Mouse (Mus musculus) midbrain, embryonic 16.5 days (tissue): ENCODE data around the gene Ccdc88c. TPM values are rescaled to one million over a fixed set of nuclear protein-coding genes. Genes with fewer than 3 reads are reported as not detected.

Source experiments
- ATAC-seq: fragments of 200-750 bp; cut with Nextera tagmentation; 2 replicates; pipeline ENCODE4 v1.8.0; 2017; ENCODE audit warnings: moderate TSS enrichment
- H3K27ac ChIP-seq: fragments of 300-500 bp; sonication (generic); 2 replicates; pipeline ENCODE4 v1.5.1; 2014; ENCODE audit warnings: mild to moderate bottlenecking, low read length, mixed read lengths
- H3K27me3 ChIP-seq: fragments of 300-500 bp; sonication (generic); 2 replicates; pipeline ENCODE4 v1.6.1; 2014; ENCODE audit warnings: low read depth, low read length, mixed read lengths; ENCODE audit not compliant: control insufficient read depth, insufficient read depth
- H3K36me3 ChIP-seq: fragments of 300-500 bp; sonication (generic); 2 replicates; pipeline ENCODE4 v1.6.1; 2014; ENCODE audit warnings: mild to moderate bottlenecking, low read length, moderate library complexity, mixed read lengths; ENCODE audit not compliant: control insufficient read depth, insufficient read depth
- H3K4me1 ChIP-seq: fragments of 300-500 bp; sonication (generic); 2 replicates; pipeline ENCODE4 v1.6.1; 2014; ENCODE audit warnings: mild to moderate bottlenecking, low read length, mixed read lengths; ENCODE audit not compliant: control insufficient read depth, insufficient read depth
- H3K4me2 ChIP-seq: fragments of 300-500 bp; sonication (generic); 2 replicates; pipeline ENCODE4 v1.6.1; 2014; ENCODE audit warnings: mild to moderate bottlenecking, low read length, mixed read lengths
- H3K4me3 ChIP-seq: fragments of 300-500 bp; sonication (generic); 2 replicates; pipeline ENCODE4 v1.5.1; 2014; ENCODE audit warnings: low read depth, mild to moderate bottlenecking, low read length, moderate library complexity, mixed read lengths
- H3K9ac ChIP-seq: fragments of 300-500 bp; sonication (generic); 2 replicates; pipeline ENCODE4 v1.6.1; 2014; ENCODE audit warnings: low read depth, low read length, mixed read lengths
- H3K9me3 ChIP-seq: fragments of 300-500 bp; sonication (generic); replicated peaks from 2 replicates; pipeline ENCODE4 v1.6.1; 2014; ENCODE audit warnings: mild to moderate bottlenecking, low read length, mixed read lengths; ENCODE audit not compliant: control insufficient read depth, poor library complexity, severe bottlenecking
- WGBS: fragments of 180-500 bp; shearing (Covaris S2); extraction: QIAGEN DNeasy Blood & Tissue Kit; methylation state at CpG from one replicate; pipeline ENCODE4 v1.1.7; 2014; 5-methylcytosine and 5-hydroxymethylcytosine counted together
- polyA plus RNA-seq: library from polyadenylated mRNA; unstranded; fragments of >200 nt; fragmentation: Nextera tagmentation; extraction: Ambion mirVana; gene quantifications from 2 replicates; pipeline ENCODE4 v1.2.1, GENCODE M21; 2015

The Ccdc88c gene
- polyA plus RNA-seq, 1 experiment from 2014 or later: 12.5 TPM

DNA sequence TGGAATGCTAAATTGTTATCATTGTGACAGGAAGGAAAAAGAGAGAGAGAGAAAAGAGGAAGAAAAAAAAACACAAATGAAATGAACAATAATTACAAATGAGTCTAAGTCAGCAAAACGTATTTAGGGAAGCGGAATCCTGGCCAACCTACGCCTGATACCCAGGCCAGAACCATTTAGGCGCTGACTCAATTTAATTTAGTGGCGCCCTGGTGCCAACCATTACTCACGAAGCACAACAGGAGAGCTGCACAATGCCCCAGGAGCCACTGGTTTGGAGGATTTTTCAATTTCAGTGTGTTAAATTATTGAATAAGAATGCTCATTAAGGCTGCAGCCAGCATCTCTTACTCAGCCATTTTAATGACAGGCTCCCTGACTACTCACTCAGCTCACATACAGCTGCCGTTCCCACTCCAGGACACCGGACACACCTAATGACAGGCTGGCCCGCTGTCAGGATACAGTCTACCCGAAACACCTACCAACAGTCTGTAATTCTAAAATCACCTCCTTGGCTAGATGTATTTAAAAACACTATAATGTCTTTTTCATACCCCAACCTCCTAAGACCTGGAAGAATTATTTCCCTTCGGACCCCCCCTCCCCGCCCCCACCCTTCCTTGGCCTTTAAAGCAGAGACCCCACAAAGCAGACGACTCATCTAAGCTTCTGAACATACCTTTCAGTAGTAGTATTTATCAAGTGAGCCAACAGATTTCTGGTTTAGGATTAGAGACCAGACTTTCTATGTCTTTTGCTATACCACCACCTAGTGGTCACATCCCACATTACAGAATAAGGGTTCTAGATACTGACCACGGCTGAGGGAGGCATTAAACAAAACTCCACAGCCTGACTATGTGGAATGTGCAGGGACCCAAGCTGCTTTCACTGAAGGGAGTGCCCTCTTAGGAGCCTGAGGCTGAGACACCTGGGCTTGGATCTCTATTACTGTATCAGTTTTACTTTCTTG is 102.9 kb downstream of the Ccdc88c start:
- Histone ChIP-seq H3K27ac (no peak overlapping the region), H3K36me3 (peaks cover 20% of the 10 kb centered on the region)

DNA sequence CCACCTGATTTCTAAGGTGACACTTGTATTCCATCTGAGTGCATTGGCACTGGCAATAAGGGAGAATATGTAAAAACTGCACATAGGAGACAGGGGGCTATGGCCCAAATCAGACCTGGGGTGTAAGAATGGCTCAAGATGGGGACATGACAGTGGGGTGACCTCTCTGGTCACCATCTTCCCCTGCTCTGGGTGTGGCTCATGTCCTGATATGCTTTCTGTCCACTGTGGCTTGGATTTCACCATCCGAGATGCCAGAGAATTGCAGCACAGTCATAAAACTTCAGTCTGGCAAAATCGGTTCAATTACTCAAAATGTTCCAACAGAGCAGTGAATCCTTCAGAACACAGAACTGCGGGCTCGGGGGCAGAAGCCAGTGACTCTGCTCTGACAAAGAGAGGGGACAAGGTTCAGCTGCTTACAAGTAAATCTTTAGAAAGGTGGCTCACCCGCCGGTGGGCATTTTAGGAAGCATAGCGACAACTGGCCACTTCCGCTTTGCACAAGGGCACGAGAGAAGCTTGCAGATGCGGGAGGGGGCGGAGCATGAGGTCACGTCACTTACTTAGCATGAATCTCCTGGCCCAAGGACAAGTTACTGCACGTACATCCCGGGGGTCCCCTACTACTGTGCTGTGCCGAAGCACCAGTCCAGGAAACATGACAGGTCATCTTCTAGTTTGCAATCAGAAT is 104.1 kb downstream of the Ccdc88c start:
- 88% methylated on average over 15 of the region's 15 CpGs for WGBS
- H3K36me3 ChIP-seq: peaks cover 18% of the 10 kb centered on the region
- no peak overlapping the region for H3K27ac ChIP-seq
- H3K4me3 ChIP-seq: no peak overlapping the region
- peaks cover 3% of the 10 kb centered on the region; the same call in 1 of the 2 replicates for H3K4me1 ChIP-seq
- H3K27me3 ChIP-seq: no peaks in the 10 kb centered on the region
- H3K9me3 ChIP-seq: no peaks in the 10 kb centered on the region
- ATAC-seq: no peak
- no peak overlapping the region for H3K9ac ChIP-seq
- no peak overlapping the region for H3K4me2 ChIP-seq

More for the DNA sequence above, 102.9 kb downstream of the Ccdc88c start:
- no peaks in the 10 kb centered on the region for H3K27me3 ChIP-seq
- H3K9ac ChIP-seq: no peak overlapping the region
- WGBS: 68% methylated on average over 14 of the region's 14 CpGs
- no peak overlapping the region for H3K4me3 ChIP-seq
- H3K4me1 ChIP-seq: peaks cover 3% of the 10 kb centered on the region; the same call in 1 of the 2 replicates
- ATAC-seq: peak; percentile 54
- no peaks in the 10 kb centered on the region for H3K9me3 ChIP-seq
- H3K4me2 ChIP-seq: no peak overlapping the region

DNA sequence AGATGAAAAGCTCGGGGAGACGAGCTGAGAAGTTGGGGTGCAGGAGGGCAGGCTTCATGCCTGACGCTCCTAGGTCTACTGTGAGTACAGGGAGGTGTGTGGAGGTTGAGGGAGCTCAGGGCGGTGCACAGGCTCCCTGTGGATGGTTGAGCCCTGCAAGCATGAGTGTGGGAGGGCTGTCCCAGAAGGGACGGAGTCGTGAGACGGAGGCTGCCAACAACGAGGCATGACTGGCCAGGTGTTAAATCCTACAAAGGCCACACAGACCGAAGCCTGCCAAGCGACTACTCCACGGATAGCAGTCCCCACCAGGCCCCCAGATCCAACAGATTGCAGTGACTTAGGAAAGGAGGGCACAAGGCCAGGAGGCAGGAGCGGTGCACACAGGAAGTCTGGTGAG is 118.1 kb downstream of the Ccdc88c start:
- Histone ChIP-seq H3K27ac (no peak overlapping the region), H3K4me1 (peaks cover 7% of the 10 kb centered on the region; the same call in 1 of the 2 replicates), H3K4me2 (no peak overlapping the region), H3K9me3 (no peaks in the 10 kb centered on the region), H3K9ac (no peak overlapping the region), H3K36me3 (0 out of 2 replicates have a peak, but pooled peaks cover under 1% of the 10 kb centered on the region), H3K4me3 (no peak overlapping the region), H3K27me3 (no peaks in the 10 kb centered on the region)
- ATAC-seq: no peak
- WGBS: 84% methylated on average over 12 of the region's 12 CpGs

DNA sequence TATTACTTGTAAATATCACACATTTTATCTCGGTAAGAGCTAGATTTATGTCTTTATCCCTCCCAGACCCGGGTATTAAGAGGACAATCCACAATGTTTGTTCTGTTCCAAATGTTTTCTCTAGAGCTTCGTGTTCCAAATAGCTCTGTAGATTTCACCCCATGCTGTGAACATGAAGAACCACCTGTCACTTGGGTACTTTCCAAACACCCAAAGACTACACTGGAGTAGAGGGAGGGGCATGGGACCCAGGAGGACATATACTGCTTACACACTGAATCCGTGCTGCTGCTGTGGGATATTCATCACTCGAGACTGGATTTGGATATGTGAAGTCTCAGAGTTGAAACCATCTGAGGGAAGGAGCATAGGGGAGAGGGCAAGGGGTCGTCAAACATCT is 119.1 kb downstream of the Ccdc88c start:
- Histone ChIP-seq H3K9me3 (no peaks in the 10 kb centered on the region), H3K36me3 (no peaks in the 10 kb centered on the region), H3K27me3 (no peaks in the 10 kb centered on the region), H3K4me3 (no peak overlapping the region), H3K27ac (no peak overlapping the region), H3K4me2 (no peak overlapping the region), H3K9ac (no peak overlapping the region), H3K4me1 (peaks cover 7% of the 10 kb centered on the region; the same call in 1 of the 2 replicates)
- 68% methylated on average over 6 of the region's 6 CpGs for WGBS
- no peak for ATAC-seq

DNA sequence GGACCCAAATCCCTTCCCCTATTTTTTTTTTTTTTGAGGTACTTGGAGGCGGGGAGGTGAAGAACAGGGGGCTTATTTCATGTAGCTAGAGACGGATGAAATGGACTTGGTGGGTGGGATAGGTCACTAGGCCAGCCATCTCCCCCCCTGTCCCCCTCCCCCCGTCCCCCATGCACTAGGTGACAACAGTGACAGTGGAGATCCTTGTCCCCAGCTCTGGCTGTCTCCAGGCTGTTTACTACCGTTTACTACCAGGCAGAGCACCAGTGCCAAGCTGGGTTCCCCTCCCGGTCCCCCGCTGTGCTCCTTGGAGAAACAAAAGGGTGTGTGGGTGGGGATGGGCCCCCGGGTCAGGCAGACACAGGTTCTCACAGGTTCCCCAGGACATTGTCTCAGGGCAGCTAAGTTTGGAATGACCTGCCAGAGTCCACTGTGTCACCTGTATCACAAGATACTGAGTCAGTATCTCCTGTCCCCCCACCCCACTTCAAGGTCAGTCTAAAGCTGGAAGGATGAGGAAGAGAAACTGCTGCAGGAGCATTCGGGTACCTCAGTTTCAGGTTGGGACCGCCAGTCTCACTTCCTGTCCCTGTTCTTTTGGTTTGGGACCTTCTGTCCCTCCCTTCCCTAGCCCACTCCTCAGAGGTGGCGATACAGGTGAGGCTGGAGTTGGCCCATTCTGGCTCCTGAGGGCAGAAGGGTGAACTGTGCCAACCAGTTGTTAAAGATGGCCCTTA is 120.4 kb downstream of the Ccdc88c start:
- no peak overlapping the region for H3K27ac ChIP-seq
- peak overlapping the region; percentile 51 for H3K4me3 ChIP-seq
- ATAC-seq: peak; percentile 41; the same call in 1 of the 2 replicates
- no peaks in the 10 kb centered on the region for H3K36me3 ChIP-seq
- peak overlapping the region; percentile 74 for H3K9ac ChIP-seq
- H3K4me1 ChIP-seq: peaks cover 7% of the 10 kb centered on the region; the same call in 1 of the 2 replicates
- no peaks in the 10 kb centered on the region for H3K9me3 ChIP-seq
- no peaks in the 10 kb centered on the region for H3K27me3 ChIP-seq
- WGBS: 20% methylated on average over 10 of the region's 10 CpGs
- peak overlapping the region; percentile 92 for H3K4me2 ChIP-seq

DNA sequence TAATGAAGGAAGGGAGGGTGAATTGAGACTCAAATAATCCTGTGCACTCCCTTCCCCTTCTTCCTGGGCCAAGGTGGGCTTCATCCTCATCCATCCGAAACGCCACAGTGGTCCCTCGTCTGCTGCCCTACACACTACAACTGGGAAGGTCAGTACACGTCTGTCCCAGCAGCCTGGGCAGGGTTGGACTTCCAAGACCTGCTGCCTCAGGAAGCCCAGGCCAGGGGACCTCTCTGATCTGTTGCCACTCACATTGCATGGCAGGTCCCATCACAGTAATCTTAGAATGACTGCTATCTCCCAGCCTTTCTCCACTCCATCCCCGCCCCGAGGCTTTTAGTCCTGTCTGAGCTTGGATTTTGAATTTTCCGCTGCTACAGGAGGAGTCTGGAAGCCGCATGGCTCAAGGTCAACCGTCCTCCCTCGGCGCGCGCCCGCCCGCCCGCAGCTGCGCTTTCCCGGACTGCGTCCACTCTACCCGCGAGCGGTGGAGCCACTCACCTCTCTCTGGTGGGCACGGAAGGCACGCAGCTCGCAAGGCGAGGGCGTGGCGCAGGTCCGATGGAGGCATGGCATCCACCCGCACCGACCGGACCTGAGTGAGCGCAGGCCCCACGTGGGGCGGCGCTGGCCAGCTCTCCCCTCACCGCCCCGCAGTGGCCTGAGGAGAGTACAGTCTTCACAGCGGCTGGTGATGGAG is 121.1 kb downstream of the Ccdc88c start, which contains the start of gene Gpr68:
TSS of gene Gpr68 (minus strand) at position 601 of the 700 bp plus-strand sequence.
- peaks cover 5% of the 10 kb centered on the region; the same call in 1 of the 2 replicates for H3K4me1 ChIP-seq
- H3K9ac ChIP-seq: peak within 1 kb of the TSS; percentile 74
- peak within 1 kb of the TSS; percentile 92 for H3K4me2 ChIP-seq
- peak; percentile 85 for ATAC-seq
- H3K27me3 ChIP-seq: no peaks in the 10 kb centered on the region
- peak within 1 kb of the TSS; percentile 51 for H3K4me3 ChIP-seq
- 4% methylated on average over 38 of the region's 39 CpGs for WGBS
- no peaks in the 10 kb centered on the region for H3K36me3 ChIP-seq
- H3K9me3 ChIP-seq: no peaks in the 10 kb centered on the region
- no peak within 1 kb of the TSS for H3K27ac ChIP-seq

DNA sequence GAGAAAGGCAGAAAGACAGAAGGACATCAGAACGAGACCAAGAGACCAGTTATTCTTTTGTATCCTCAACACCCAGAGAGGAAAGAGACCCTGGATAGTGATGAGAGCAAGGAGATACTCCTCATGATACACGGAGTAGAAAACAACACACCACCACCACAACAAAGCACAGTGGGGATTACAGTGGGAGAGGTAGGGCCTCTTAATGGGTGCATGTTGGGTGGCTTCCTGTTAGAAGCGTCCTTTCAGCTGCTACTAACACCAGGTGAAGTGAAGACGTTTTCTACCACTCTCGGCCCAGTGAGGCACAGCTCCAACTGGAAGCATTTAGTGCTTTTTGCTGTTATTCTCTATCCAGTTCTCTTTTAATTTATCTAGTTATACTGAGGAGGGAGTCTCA is 122.0 kb downstream of the Ccdc88c start:
- H3K4me1 ChIP-seq: peaks cover 4% of the 10 kb centered on the region; the same call in 1 of the 2 replicates
- 87% methylated on average over 5 of the region's 5 CpGs for WGBS

DNA sequence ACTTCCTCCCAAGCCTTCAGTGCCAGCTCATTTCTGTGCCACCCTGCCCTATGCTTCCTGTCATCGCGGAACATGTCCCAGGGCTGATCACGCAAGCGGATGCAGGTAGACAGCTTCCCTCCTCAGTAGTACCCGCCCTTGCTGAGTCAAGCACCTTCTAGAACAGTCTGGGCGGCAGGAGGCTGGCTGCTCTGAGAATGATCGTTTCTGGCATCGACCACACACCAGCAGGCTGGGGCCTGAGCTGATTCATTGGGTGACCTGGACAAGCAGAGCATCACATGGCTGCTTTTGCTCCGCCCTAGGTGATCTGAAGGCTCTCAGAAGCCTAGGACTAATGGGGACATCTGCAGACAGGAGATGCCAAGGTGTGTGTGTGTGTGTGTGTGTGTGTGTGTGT is 125.1 kb downstream of the Ccdc88c start:
- H3K9ac ChIP-seq: no peak overlapping the region
- H3K4me1 ChIP-seq: peaks cover 12% of the 10 kb centered on the region; the same call in 1 of the 2 replicates
- 90% methylated on average over 9 of the region's 9 CpGs for WGBS
- H3K9me3 ChIP-seq: no peaks in the 10 kb centered on the region
- no peak for ATAC-seq
- H3K4me2 ChIP-seq: no peak overlapping the region
- H3K36me3 ChIP-seq: no peaks in the 10 kb centered on the region
- no peak overlapping the region for H3K27ac ChIP-seq
- no peaks in the 10 kb centered on the region for H3K27me3 ChIP-seq
- H3K4me3 ChIP-seq: no peak overlapping the region

More for the DNA sequence above, 122.0 kb downstream of the Ccdc88c start:
- no peak for ATAC-seq
- no peak overlapping the region for H3K4me3 ChIP-seq
- H3K9ac ChIP-seq: no peak overlapping the region
- no peak overlapping the region for H3K4me2 ChIP-seq
- H3K9me3 ChIP-seq: no peaks in the 10 kb centered on the region
- no peaks in the 10 kb centered on the region for H3K27me3 ChIP-seq
- H3K27ac ChIP-seq: no peak overlapping the region
- H3K36me3 ChIP-seq: no peaks in the 10 kb centered on the region
